Mouse (Mus musculus) thymus, postnatal 4 days (tissue): Measurements from ENCODE around the gene Ly6g6c.
A peak's percentile ranks its signal among the peaks of the same experiment; 100 is the strongest.

Experiments used
- DNase-seq: peaks from one replicate; pipeline ENCODE4 v3.0.0; 2021

Gene Ly6g6c

DNA sequence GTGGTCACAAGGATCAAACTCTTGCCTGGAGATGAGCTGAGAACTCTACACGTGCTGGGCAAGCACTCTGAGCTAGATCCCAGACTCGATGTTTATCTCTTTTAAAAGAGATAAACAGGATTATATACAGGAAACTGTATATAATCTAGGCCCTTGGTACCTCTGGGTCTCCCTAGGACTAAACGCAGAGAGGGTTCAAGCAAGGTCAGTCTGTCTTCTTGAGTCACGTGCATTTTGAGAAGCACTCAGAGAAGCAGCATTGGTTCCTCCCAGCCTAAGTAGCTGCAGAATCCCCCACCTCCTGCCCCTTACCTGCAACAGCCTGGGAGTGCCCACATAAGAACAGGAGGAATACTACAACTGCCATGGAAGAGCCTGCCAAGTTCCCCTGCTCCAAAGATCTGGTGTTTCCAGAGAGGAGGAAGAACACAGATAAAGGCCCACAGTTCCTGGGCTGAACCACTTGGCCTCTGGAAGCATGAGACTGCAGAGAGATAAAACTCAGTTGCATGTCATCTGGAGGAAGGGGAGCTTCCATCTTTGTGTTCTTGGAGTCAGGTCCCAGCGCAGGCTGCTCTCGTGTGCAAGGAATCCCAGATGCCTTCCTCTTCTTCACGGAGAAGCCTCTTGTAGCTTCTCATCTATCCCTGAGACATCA lies 20.1 kb downstream of the Ly6g6c start, which contains the start of gene Ly6g6f:
TSS of gene Ly6g6f (minus strand) at position 403 of the 658 bp plus-strand sequence.
- no peak for DNase-seq

DNA sequence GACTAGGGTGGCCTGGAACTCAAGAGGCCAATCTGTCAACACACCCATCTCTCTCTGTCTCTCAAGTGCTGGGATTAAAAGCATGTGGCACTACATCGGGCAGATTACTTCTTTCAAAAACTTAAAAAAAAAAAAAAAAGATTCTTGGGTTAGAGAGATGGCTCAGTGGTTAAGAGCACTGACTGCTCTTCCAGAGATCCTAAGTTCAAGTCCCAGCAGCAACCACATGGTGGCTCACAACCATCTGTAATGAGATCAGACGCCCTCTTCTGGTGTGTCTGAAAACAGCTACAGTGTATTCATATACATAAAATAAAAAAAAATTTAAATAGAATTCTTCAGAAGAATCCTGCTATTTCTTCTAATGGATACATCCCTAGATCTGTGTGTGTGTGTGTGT lies 23.0 kb downstream of the Ly6g6c start:
- peak; percentile 49 for DNase-seq

DNA sequence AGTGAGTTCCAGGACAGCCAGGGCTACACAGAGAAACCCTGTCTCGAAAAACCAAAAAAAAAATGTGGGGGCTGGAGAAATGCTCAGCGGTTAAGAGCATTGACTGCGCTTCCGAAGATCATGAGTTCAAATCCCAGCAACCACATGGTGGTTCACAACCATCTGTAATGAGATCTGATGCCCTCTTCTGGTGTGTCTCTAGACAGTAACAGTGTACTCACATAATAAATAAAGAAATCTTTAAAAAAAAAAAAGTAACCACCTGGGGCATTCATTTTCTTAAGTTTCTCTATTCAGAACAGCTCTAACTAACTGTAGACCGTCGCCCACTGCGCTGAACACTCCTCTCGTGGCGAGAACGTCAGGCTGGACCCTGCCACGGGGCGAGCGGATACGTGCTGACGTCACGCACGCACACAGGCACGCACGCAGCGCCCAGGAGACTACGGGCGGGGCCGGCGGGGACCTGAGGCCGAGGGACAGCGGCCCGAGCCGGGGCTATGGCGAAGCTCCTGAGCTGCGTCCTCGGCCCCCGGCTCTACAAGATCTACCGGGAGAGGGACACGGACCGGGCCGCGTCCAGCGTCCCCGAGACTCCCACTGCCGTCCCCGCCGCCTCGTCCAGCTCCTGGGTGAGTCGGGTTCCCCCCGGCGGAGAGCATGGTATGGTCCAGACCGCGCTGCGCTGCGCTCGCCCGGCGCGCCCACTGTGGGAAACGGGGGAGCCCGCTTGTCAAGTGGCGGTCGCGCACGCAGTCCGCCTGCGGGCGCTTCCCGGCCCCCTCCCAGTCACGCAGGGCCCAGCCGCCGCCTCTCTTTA lies 23.8 kb downstream of the Ly6g6c start, which contains the start of gene Abhd16a:
TSS of gene Abhd16a (plus strand) at position 439 of the 820 bp plus-strand sequence.
- DNase-seq: peak; percentile 95

DNA sequence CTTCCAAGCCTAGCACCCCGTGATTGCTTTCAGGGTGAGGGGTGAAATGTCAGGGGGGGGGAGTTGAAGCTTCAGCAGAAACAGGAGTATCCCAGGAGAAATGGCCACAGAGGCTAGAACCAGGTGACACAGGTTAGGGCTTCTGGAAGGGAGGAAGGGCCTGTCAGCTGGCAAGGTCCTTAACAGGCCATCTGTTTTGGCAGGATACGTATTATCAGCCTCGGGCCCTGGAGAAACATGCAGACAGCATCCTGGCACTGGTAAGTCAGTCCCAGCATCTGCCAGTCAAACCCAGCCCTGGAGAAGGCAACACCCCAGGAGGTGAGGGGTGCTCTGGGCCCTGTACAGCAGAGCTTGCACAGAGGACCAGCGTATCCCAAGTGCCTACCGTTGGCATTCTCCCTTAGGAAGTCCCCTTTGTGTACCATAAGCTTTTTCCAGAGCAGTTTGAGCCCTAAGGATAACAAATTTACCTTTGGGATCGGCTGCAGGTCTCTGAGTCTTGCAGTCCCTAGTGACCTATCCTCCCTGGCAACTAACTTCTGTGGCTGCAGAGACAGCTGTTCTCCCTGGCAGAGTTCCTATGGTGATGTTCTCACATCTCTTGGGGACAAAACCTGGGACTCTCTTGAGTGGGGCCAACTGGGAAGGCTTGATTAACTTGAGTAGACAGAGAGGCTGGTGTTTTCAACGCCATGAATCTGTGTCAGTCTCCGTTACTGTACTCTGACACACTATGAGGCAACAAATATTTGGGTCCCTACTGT lies 25.2 kb downstream of the Ly6g6c start:
- no peak for DNase-seq

DNA sequence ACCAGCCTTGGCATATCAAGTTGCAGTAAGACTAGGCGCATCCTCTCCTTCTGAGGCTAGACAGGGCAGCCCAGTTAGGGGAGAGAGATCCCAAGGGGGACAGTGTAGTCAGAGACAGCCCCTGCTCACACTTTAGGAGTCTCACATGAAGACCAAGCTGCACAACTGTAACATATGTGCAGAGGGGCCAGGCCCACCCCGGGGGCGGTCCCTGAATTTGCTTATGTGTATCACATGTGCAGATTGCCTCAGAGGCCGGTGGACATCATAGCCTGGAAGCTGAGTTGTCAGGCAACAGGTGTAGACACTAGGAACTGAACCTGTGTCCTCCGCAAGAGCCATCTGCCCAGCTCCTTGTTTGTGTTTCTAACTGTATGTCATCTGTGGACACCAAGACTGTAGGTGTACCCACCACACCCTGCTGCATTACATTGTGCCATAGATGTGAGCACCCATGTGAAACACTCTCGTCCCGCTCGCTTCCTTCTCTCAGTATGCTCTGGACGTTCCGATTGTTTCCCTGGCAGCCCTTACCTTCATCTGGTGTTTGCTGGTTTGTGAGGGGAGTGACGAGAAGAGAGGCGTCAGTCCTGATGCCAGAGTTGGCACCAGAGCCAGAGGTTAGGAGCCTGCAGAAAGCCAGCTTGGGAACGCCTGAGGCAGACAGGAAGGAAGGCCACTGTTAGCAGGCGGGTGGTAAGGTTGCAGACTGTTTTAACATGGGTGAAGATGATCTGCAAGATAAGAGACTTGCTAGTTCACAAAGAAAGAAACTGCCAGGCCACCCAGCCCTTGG lies 27.4 kb downstream of the Ly6g6c start:
- no peak for DNase-seq

DNA sequence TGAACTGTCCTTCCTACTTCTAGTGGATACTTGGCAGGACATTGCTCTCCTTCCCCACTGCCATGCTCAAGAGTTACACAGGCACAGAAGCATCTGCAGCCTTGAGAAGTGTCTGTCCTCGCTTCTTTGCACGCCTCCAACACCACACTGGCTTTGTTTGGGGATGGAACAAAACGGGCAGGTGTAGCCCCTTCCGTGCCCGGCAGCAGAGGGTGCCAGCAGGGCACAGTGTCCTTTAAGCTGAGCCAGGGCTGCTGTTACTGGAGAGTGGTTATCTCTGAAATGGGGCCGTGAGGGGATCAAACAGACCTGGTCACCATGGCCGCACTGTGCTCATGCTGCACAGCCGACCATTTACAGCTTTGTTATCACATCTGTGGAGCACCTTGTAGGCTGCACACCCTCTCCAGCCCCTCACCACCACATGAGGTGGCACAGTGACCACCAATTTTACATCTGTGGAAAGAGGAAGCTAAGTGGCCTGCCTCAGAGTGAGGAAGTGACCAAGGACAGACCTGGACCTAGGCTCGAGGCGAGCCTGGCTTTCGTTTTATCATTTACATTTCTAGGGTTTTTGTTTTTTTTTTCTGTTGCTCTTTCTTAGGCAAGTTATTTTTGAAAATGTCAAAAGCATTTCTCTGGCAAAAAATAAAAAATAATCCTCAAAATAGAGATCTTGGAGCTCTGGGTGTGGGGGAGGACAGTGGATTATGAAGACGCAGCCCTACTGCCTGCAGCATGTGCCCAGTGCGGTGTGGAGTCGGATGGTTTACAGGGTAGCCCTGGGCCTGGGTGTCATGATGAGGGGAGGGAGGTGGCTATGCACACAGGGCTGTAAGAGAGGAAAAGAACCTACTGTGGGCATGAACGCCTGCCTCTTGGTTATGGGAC lies 29.5 kb downstream of the Ly6g6c start:
- DNase-seq: no peak

DNA sequence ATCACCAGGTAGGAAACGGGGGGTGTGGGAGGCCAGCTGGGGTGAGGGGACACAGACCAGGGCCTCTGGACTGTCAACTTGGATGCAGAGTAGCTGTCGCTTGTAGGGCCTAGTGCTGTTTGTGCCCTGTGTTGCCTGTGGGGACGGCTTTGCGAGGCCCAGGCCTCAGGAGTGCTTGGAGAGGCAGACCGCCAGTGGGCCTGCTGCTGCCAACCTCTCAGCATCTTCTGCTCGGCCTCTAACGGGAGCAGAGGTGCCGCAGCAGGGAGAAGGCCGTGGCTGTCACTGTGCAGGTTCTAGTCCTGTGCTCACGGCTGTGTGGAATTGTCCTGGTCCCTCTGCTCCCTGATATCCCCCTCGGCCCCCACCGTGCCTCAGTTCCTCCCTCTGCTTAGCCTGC lies 31.4 kb downstream of the Ly6g6c start:
- no peak for DNase-seq

DNA sequence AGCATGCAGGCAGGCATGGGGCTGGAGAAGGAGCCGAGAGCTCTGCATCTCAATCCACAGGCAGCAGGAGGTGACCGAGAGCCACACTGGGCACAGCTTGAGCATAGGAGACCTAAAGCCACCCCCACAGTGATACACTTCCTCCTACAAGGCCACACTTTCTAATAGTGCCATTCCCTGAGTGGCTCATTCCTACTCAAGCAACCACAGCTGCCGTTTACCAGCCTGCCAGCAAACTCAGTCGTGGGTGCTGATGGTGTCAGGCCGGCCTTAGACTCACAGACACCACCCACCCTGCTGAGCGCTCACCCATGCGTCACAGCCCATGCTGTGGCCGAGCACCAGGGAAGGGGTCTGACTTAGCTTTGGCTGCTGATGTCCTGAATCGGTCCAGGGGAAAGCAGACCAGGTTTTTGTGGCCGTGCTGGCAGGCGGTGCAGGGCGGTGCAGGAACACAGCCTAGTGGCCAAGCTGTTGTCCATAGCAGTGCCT lies 32.0 kb downstream of the Ly6g6c start:
- DNase-seq: peak; percentile 64

DNA sequence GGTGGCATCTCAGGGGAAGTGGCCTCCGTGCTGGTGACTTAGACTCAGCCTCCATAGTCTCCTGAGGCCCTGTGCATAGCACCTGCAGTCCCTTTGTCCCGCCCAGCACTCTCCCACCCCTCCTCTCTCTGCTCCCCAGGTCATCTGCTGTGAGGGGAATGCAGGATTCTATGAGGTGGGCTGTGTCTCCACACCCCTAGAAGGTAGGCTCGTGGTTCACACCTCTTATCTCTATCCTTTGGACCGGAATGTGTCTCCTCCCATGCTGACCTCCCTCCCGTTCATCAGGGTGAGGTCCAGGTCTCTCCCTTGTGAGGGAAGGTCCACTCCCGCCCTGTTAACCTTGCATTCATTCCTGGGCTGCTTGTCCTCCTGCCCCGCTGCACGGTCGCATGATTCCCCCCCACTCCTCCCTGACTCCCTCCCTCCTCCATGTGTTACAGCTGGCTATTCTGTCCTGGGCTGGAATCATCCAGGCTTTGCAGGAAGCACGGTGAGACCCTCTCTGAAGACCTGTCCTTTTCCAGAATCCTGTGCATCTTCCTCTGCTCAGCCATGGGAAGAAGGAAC lies 35.1 kb downstream of the Ly6g6c start:
- no peak for DNase-seq

DNA sequence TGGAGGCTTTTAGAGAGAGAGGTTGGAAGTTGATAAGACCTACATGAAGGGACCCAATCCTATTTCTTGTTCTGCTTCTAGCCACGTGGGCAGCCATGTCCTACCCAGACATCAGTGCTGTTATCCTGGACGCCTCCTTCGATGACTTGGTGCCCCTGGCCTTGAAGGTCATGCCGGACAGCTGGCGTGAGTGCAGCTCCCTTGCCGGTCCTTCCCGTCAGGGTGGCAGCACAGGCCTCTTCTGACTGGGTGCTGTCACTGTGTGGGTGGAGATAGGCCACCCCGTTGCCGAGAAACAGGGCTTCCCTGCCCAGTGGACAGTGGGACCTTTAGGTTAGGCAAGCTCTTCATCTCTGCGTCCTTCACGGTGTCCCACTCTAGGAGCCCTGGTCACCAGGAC lies 36.0 kb downstream of the Ly6g6c start:
- DNase-seq: no peak

DNA sequence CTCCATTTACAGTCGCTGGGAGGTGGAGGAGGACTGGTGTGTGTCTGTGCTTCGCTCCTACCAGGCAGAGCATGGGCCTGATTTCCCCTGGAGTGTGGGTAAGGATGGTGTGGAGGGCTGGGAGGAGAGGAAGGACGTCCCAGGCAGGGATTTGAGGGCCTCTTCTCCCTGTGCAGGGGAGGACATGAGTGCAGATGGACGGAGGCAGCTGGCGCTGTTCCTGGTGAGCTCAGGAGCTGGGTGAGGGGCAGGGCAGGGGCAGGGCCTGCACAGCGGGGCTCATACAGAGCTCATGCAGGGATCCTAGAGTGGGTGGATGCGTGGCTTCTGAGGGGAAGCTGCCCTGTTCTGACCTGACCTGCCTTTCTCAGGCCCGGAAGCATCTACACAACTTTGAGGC lies 37.1 kb downstream of the Ly6g6c start:
- no peak for DNase-seq

DNA sequence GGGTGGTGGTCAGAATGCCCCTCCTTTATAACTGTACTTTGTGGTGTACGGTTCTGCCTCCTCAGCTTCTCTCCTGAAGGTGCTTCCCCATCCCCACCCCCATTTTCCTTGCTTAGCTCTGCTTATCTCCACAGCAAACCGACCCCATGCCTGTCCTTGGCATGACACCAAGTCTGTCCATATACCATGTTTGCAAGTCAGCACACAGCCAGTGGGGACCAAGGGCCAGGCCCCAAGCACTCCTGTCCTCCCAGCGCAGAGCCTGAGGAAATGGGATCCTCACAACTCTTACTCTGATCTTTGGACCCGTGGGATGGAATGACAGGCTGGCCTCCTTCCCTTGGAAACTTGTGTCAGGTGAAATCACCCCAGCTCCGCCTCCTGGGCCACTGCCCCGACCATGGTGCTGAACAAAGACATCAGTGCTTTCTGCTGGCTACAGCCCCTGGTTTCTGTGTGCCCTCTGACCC lies 38.1 kb downstream of the Ly6g6c start:
- DNase-seq: no peak

DNA sequence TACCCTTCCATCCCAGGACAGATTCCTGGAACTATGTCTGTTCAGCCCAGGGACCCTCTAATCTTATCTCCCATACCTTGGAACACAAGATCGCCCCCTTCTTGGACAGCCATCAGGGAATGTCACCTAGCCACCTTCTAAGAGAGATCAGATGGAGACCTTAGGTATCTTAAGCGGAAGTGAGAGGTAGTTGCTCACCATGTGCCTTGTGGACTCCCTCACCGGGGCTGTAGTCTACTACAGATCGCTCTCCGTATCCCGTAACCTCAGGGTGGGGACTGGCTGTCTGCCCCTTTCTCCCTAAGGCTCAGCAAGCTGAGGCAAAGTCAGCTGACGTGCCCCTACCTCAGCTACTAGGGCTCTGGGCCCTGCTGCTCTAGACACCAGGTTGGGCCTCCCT lies 38.9 kb downstream of the Ly6g6c start:
- no peak for DNase-seq

DNA sequence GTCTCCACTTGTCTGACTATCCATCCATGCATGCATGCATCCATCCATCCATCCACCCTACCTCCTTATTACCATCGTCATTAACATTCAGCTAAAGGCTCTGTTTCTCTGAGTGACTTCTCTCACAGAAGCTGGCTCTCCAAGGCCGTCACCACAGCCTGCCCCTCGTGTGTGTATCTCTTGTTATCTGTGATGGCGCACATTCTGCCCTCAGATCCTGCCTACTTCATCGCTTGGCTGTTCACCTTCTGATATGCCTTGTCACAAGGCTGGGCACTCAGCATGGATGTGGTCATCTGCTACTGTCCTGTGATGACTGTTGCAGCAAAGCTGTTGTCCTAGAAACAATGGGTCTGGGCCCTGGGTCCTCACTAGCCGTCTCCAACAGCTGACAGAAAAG lies 39.6 kb downstream of the Ly6g6c start:
- DNase-seq: no peak

DNA sequence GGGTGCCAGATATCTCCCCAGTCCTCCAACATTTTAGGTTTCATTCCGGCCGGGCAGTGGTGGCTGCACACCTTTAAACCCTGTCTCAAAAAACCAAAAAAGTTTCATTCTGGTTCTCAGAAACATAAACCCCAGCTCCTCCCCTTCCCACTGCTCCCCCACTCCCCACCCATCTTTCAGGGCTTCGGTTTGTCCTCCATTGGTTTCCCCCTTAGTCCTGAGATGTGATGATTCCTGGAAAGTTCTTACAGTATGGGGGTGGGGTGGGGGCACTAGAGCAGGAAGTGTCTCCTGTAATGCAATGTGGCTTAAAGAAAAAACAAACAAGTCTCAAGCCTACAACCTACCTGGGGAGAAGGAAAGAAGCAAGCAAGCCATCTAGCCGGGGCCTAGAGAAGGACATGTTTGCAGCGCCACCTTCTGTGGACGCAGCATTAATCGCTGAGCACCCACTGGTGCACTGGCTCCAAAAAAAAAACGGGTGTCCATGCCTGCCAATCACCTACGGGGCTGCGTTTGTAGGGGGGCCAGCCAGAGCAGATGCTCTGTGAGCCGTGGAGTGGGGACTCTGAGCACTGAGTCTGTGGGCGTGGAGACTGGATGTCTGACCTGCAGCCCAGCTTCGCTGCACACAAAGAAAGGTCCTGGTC lies 40.7 kb downstream of the Ly6g6c start:
- peak; percentile 68 for DNase-seq

DNA sequence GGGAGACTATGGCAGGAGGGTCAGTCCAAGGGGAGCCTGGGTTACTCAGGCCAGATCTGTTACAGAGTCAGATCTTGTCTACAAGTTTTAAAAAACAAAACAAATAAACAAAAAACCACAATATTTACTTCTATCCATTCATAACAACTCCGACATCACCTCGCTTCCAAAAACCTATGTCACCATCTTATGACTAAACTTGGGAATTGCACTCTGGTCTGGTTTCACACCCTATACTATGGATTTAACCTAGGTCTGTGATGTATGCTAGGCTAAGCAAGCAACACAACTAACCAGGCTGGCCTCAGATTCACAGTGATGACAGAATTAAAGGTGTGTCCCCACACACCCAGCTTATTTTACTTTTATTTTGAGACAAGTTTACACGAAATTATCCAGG lies 41.3 kb downstream of the Ly6g6c start:
- DNase-seq: no peak

DNA sequence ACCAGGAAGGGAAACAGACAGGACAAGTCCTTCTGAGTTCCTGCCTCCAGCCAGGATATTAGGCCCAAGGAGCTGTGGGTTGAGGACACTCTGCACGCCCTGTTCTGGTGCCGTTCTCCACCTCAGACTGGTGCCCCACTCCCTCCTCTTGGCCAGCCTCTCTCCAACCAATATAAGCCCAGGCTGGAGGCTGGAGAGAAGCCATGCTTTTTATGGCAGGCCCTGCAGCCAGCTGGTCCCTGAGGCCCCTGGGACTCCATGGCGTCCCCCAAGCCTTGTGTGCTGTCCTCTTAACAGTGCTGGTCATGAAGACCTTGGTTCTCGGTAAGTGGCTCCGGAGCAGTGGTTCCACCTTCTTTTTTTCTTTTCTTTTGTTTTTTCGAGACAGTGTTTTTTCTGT lies 42.9 kb downstream of the Ly6g6c start, which contains the start of gene Ly6g5c:
TSS of gene Ly6g5c (plus strand) at position 183 of the 400 bp plus-strand sequence.
- DNase-seq: no peak

DNA sequence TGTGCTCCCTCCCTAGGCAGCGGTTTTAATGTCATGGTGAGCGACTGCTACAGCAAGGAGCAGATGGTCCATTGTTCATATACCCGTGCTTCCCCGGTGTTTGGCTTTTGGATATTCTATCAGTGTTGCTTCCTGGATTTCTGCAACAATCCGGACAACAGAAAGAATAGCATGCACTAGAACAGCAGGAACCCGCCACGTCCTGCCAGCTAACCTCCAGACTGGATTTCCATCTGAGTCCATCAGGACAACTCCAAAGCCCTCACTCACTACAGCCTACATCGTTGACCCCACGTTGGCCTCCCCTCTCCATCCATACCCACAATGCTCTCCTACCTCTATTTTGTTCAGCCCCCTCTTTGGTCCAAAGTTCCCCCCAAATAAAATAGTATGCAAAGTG lies 46.6 kb downstream of the Ly6g6c start:
- DNase-seq: no peak

DNA sequence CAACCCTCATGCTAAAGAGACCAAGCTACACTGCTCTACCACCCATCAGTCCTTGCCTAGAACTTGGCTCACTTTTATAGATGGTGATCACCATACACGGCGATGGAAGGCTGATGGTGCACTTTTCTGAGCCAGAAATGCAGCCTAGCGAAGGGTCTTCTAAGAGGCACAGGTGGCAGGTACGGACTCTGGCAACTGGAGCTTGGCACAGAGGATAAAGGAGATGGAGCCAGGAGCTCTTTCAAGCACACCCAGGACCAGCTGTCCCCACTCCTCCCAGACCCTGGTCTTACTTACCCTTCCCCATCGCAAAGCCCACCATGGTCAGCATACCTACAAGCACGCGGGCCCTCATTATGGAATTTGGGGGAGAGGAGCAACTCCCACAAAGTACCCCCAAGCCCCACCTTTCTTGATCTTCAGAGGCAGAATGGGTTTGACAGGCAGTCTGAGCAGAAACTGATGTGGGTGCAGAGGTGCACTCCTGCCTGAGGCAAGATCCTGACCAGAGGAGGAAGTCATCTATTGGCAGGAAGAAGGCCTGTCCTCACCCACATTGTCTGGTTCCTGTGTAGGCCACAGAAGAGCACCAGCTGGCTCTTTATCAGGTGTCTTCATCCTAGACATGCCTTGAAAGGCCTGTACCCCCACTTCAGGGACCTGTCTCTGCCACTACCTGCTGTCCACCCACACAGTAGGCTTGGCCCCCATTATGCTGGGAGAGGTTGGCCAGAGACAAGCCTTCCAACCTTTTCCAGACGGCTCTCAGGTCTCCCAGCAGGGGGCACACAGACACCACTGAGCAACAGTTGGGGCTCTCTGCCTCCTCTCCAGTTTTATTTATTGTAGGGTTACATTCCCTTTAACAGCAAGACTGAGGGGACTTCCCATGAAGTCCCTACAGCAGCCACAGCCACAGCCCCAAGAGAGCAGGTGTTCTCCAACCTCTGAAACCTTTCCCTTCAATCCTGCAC lies 50.1 kb downstream of the Ly6g6c start, which contains the start of gene Ly6g5b:
TSS of gene Ly6g5b (minus strand) at position 383 of the 974 bp plus-strand sequence.
- peak; percentile 77 for DNase-seq
